Mouse (Mus musculus): Measurements from ENCODE around the gene Dhrs1. TPM values are rescaled to one million over a fixed set of nuclear protein-coding genes. Genes with fewer than 3 reads are reported as not detected.

Gene Dhrs1
- polyA plus RNA-seq, 1 experiment from 2014 or later: 466 TPM

DNA sequence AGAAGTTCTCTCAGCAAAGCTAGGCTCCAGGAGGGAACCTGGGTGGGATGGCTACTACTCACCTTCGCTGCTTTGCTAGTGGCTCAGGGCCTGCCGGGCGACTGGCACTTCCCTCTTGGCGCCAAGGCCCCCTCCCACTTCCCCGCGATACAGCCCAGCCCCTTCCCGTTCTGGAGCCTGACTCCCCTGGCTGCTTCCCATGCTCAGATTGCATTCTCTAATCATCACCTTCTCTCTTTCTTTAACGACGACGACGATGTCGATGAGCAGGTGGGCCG, 38.4 kb upstream of the Dhrs1 start, which contains the start of gene Adcy4:
Gene Adcy4, minus strand, starts transcription at position 138 of the 278 bp plus-strand sequence.
- 25% methylated on average over 13 of the region's 13 CpGs for WGBS
- H3K4me3 ChIP-seq (ENCODE audit: low read depth, low read length): peak within 1 kb of the TSS; percentile 37
- no peak for ATAC-seq

DNA sequence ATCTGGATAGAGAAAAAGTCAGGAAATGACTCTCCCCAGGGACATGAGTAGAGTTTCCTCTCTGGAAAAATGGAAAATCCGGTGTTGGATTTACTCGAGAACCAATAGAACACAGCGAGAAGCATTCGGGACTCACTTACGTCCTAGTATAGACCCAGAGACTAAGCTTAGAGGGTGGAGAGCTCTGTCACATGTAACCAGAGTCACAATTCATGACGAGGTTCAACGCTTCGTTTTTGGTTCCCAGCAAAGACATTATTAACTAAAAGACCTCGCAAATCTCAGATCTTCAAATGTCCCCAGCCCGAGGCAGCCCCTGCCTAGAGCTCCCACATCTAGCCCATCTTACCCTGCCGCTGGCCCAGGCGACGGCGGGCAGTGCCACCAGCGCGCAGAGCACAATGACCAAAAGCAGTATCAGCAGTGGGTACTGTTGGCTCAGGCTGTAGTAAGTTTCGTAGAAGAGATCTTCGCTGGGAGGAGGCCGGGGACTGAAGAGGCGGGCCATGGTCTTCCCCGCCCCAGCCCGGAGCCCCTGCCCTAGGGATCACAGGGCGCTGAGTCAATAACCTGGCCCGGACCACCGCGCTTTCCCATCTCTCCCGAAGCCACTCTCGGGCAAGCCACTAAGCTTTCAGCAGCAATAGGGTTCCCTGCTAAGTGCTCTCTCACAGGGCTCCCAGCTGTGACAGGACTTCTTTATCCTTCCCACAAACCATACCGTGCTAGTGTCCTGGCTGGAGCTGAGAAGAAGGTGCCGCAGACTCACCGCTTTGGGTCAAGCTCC, 37.9 kb upstream of the Dhrs1 start:
- no peak for ATAC-seq
- Histone ChIP-seq H3K9ac (ENCODE audit: low read depth, low read length) (0 out of 2 replicates have a peak overlapping the region, but pooled peaks have one; percentile 22), H3K27me3 (replicated peaks; ENCODE audit: control insufficient read depth, insufficient read depth, low read length) (peaks cover 11% of the 10 kb centered on the region; the same call in 1 of the 2 replicates), H3K4me3 (ENCODE audit: low read depth, low read length) (peak overlapping the region; percentile 37), H3K9me3 (ENCODE audit: control insufficient read depth) (no peaks in the 10 kb centered on the region), H3K4me2 (replicated peaks; ENCODE audit: low read depth) (peak overlapping the region; percentile 62), H3K4me1 (replicated peaks; ENCODE audit: control insufficient read depth, insufficient read depth, low read length) (no peaks in the 10 kb centered on the region), H3K27ac (ENCODE audit: low read depth, low read length) (no peak overlapping the region; the same call in 1 of the 2 replicates), H3K36me3 (ENCODE audit: control insufficient read depth, insufficient read depth) (peaks cover 7% of the 10 kb centered on the region; the same call in 1 of the 2 replicates)
- TF ChIP-seq CTCF (IDR thresholded peaks at IDR 0.05; ENCODE audit: low read depth): peak; percentile 12; the same call in 1 of the 2 replicates
- 15% methylated on average over 31 of the region's 31 CpGs for WGBS

More for the DNA sequence above, 38.4 kb upstream of the Dhrs1 start, which contains the start of gene Adcy4:
- 0 out of 2 replicates have a peak within 1 kb of the TSS, but pooled peaks have one; percentile 22 for H3K9ac ChIP-seq (ENCODE audit: low read depth, low read length)
- no peak within 1 kb of the TSS; the same call in 1 of the 2 replicates for H3K27ac ChIP-seq (ENCODE audit: low read depth, low read length)
- TF ChIP-seq CTCF (IDR thresholded peaks at IDR 0.05; ENCODE audit: low read depth): no peak
- H3K36me3 ChIP-seq (ENCODE audit: control insufficient read depth, insufficient read depth): peaks cover 7% of the 10 kb centered on the region; the same call in 1 of the 2 replicates
- 0 out of 2 replicates have a peak, but pooled peaks cover 1% of the 10 kb centered on the region for H3K4me1 ChIP-seq (replicated peaks; ENCODE audit: control insufficient read depth, insufficient read depth, low read length)
- peak within 1 kb of the TSS; percentile 62 for H3K4me2 ChIP-seq (replicated peaks; ENCODE audit: low read depth)
- peaks cover 11% of the 10 kb centered on the region; the same call in 1 of the 2 replicates for H3K27me3 ChIP-seq (replicated peaks; ENCODE audit: control insufficient read depth, insufficient read depth, low read length)
- no peaks in the 10 kb centered on the region for H3K9me3 ChIP-seq (ENCODE audit: control insufficient read depth)

DNA sequence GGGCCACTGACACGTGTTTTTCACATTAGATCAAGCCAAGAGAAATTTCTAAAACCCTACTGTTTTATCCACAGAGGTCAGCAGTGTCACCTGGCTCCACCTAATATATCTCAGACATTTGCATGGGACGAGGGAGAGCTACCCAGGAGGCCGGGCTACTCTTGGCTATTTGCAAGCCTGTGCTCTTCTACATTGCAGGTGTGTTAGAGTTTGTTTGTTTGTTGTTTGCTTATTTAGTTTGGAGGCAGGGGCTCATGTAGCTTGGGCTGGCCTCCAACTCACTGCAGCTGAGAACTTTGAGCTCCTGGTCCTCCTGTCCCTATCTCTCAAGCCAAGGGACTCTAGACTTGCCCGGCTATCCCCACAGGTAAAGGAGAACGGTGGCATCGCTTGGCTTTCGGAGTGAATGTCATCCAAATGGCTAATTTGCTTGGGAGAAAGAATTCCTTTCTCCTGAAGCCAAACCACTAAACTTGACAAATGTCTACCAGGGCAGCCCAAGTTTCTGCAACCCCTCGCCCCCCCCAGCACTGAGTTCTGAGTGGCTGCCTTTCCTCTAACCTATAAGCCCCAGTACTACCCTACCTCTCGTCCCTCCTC, 37.0 kb upstream of the Dhrs1 start:
- H3K9ac ChIP-seq (ENCODE audit: low read depth, low read length): no peak overlapping the region
- no peak for TF ChIP-seq CTCF (IDR thresholded peaks at IDR 0.05; ENCODE audit: low read depth)
- H3K27ac ChIP-seq (ENCODE audit: low read depth, low read length): no peak overlapping the region
- 66% methylated on average over 9 of the region's 9 CpGs for WGBS
- H3K36me3 ChIP-seq (ENCODE audit: control insufficient read depth, insufficient read depth): peaks cover 7% of the 10 kb centered on the region; the same call in 1 of the 2 replicates
- no peaks in the 10 kb centered on the region for H3K4me1 ChIP-seq (replicated peaks; ENCODE audit: control insufficient read depth, insufficient read depth, low read length)
- ATAC-seq: no peak
- peak overlapping the region; percentile 37 for H3K4me3 ChIP-seq (ENCODE audit: low read depth, low read length)
- no peaks in the 10 kb centered on the region for H3K9me3 ChIP-seq (ENCODE audit: control insufficient read depth)
- H3K4me2 ChIP-seq (replicated peaks; ENCODE audit: low read depth): peak overlapping the region; percentile 62
- peaks cover 11% of the 10 kb centered on the region; the same call in 1 of the 2 replicates for H3K27me3 ChIP-seq (replicated peaks; ENCODE audit: control insufficient read depth, insufficient read depth, low read length)

DNA sequence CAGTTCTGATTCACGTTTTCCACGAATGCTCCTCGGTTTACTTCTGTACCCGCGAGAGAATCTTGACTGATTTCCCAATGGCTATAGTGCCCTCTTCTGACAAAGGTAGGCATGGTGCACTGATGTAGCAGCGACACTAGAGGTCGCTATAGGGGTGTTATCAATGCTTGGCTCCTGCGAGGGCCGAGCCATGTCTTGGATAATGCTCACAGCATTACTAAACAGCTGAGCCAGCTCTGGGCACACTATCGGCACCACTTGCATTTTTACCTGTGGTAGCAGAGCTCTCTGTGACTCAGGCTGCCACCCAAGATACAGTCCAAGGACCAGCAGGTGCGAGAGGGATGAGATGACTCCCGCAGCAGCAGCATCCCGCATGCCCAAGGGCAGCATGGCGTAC, 35.8 kb upstream of the Dhrs1 start:
- Histone ChIP-seq H3K27ac (ENCODE audit: low read depth, low read length) (no peak overlapping the region), H3K9me3 (ENCODE audit: control insufficient read depth) (no peaks in the 10 kb centered on the region), H3K9ac (ENCODE audit: low read depth, low read length) (no peak overlapping the region), H3K4me1 (replicated peaks; ENCODE audit: control insufficient read depth, insufficient read depth, low read length) (0 out of 2 replicates have a peak, but pooled peaks cover 5% of the 10 kb centered on the region), H3K36me3 (ENCODE audit: control insufficient read depth, insufficient read depth) (peaks cover 7% of the 10 kb centered on the region; the same call in 1 of the 2 replicates), H3K4me3 (ENCODE audit: low read depth, low read length) (no peak overlapping the region), H3K4me2 (replicated peaks; ENCODE audit: low read depth) (peak overlapping the region; percentile 32), H3K27me3 (replicated peaks; ENCODE audit: control insufficient read depth, insufficient read depth, low read length) (peaks cover 11% of the 10 kb centered on the region; the same call in 1 of the 2 replicates)
- 18% methylated on average over 14 of the region's 14 CpGs for WGBS
- ATAC-seq: peak; percentile 70
- peak; percentile 100 for TF ChIP-seq CTCF (IDR thresholded peaks at IDR 0.05; ENCODE audit: low read depth)

DNA sequence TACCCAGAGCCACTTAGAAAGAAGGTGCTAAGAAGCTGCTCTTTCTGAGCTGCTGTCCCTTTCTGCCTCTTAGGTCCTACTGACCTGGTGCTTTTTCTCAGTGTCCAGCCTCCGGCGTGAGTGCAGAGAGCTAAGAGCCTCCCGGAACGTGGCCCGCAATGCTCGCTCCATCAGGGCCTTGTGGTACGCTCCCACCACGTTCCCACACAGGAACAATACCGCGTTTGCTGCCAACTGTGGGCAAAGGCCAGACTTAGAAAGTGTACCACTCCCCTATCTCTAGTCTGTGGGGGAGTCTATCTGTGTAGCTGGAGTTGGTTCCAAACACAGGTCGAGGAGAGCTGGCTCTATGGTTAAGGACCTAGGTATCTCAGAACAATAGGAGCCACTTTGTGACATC, 35.2 kb upstream of the Dhrs1 start:
- H3K27ac ChIP-seq (ENCODE audit: low read depth, low read length): no peak overlapping the region
- no peak for ATAC-seq
- WGBS: 83% methylated on average over 11 of the region's 11 CpGs
- H3K4me3 ChIP-seq (ENCODE audit: low read depth, low read length): no peak overlapping the region
- peaks cover 11% of the 10 kb centered on the region; the same call in 1 of the 2 replicates for H3K27me3 ChIP-seq (replicated peaks; ENCODE audit: control insufficient read depth, insufficient read depth, low read length)
- 0 out of 2 replicates have a peak, but pooled peaks cover 5% of the 10 kb centered on the region for H3K4me1 ChIP-seq (replicated peaks; ENCODE audit: control insufficient read depth, insufficient read depth, low read length)
- no peaks in the 10 kb centered on the region for H3K9me3 ChIP-seq (ENCODE audit: control insufficient read depth)
- H3K9ac ChIP-seq (ENCODE audit: low read depth, low read length): no peak overlapping the region
- no peak for TF ChIP-seq CTCF (IDR thresholded peaks at IDR 0.05; ENCODE audit: low read depth)
- H3K4me2 ChIP-seq (replicated peaks; ENCODE audit: low read depth): no peak overlapping the region
- H3K36me3 ChIP-seq (ENCODE audit: control insufficient read depth, insufficient read depth): peaks cover 3% of the 10 kb centered on the region; the same call in 1 of the 2 replicates

DNA sequence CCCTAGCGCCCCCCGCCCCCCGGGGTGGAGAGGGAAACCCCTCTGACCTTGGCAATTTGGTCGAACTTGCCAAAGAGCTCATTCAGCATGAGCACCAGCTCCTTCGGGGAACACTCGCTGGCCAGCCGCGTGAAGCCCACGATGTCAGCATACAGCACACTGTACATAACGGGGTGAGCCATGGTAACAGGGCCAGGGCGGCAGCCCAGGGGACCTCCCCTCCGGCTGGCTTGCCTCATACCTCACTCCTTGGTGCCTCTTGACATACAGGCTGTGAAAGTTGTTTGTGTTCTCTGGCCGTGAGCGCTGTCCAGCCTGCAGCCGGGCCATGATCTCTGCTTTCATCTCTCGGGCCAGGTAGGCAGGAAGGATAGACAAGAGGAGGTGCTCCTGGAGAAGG, 34.2 kb upstream of the Dhrs1 start:
- 68% methylated on average over 16 of the region's 16 CpGs for WGBS
- no peak for ATAC-seq

More for the DNA sequence above, 34.2 kb upstream of the Dhrs1 start:
- Histone ChIP-seq H3K27me3 (replicated peaks; ENCODE audit: control insufficient read depth, insufficient read depth, low read length) (peaks cover 11% of the 10 kb centered on the region; the same call in 1 of the 2 replicates), H3K9me3 (ENCODE audit: control insufficient read depth) (no peaks in the 10 kb centered on the region), H3K36me3 (ENCODE audit: control insufficient read depth, insufficient read depth) (no peaks in the 10 kb centered on the region; the same call in 1 of the 2 replicates), H3K4me2 (replicated peaks; ENCODE audit: low read depth) (no peak overlapping the region), H3K9ac (ENCODE audit: low read depth, low read length) (no peak overlapping the region), H3K4me1 (replicated peaks; ENCODE audit: control insufficient read depth, insufficient read depth, low read length) (0 out of 2 replicates have a peak, but pooled peaks cover 5% of the 10 kb centered on the region), H3K4me3 (ENCODE audit: low read depth, low read length) (no peak overlapping the region), H3K27ac (ENCODE audit: low read depth, low read length) (no peak overlapping the region)
- no peak for TF ChIP-seq CTCF (IDR thresholded peaks at IDR 0.05; ENCODE audit: low read depth)
